Mouse (Mus musculus) hindbrain, embryonic 14.5 days (tissue): ENCODE data around the gene Nol8. TPM values are rescaled to one million over a fixed set of nuclear protein-coding genes. Genes with fewer than 3 reads are reported as not detected.

Source experiments
- ATAC-seq: fragments of 200-750 bp; cut with Nextera tagmentation; 2 replicates; pipeline ENCODE4 v1.8.0; 2017; ENCODE audit warnings: moderate number of reproducible peaks, mild to moderate bottlenecking, moderate TSS enrichment, moderate library complexity; ENCODE audit not compliant: low FRiP score
- DNase-seq: peaks from one replicate; pipeline ENCODE4 v3.0.0-alpha.2; 2015; ENCODE audit warnings: low spot score
- H3K27ac ChIP-seq: fragments of 300-500 bp; sonication (generic); 2 replicates; pipeline ENCODE4 v1.5.1; 2014; ENCODE audit warnings: mild to moderate bottlenecking, moderate library complexity
- H3K27me3 ChIP-seq: fragments of 300-500 bp; sonication (generic); 2 replicates; pipeline ENCODE4 v1.6.1; 2014; ENCODE audit warnings: mild to moderate bottlenecking, low read length, mixed read lengths; ENCODE audit not compliant: control insufficient read depth, insufficient read depth
- H3K36me3 ChIP-seq: fragments of 300-500 bp; sonication (generic); replicated peaks from 2 replicates; pipeline ENCODE4 v1.6.1; 2014; ENCODE audit not compliant: control insufficient read depth, insufficient read depth
- H3K4me1 ChIP-seq: fragments of 300-500 bp; sonication (generic); replicated peaks from 2 replicates; pipeline ENCODE4 v1.6.1; 2014; ENCODE audit warnings: antibody characterized with exemption, low read length, mixed read lengths; ENCODE audit not compliant: control insufficient read depth, insufficient read depth
- H3K4me2 ChIP-seq: fragments of 300-500 bp; sonication (generic); replicated peaks from 2 replicates; pipeline ENCODE4 v1.6.1; 2014; ENCODE audit warnings: mild to moderate bottlenecking, moderate library complexity
- H3K4me3 ChIP-seq: fragments of 300-500 bp; sonication (generic); replicated peaks from 2 replicates; pipeline ENCODE4 v1.5.1; 2014; ENCODE audit warnings: mild to moderate bottlenecking, low read length
- H3K9ac ChIP-seq: fragments of 300-500 bp; sonication (generic); 2 replicates; pipeline ENCODE4 v1.6.1; 2014
- H3K9me3 ChIP-seq: fragments of 300-500 bp; sonication (generic); 2 replicates; pipeline ENCODE4 v1.6.1; 2016; ENCODE audit warnings: low read length; ENCODE audit not compliant: control insufficient read depth
- WGBS: fragments of 180-500 bp; shearing (Covaris S2); extraction: QIAGEN DNeasy Blood & Tissue Kit; methylation state at CpG from one replicate; pipeline ENCODE4 v1.1.7; 2014; 5-methylcytosine and 5-hydroxymethylcytosine counted together
- polyA plus RNA-seq: library from polyadenylated mRNA; unstranded; fragments of >200 nt; fragmentation: Nextera tagmentation; extraction: Ambion mirVana; gene quantifications from 2 replicates; pipeline ENCODE4 v1.2.1, GENCODE M21; 2014

Nol8 gene
- polyA plus RNA-seq, 1 experiment from 2014 or later, result 13.7 TPM

- WGBS, result 96% methylated on average over 2 of the region's 2 CpGs
These were observed 12.9 kb upstream of the Nol8 start for GRCm38 (mm10) chr13:49639965-49640364.

GRCm38 (mm10) chr13:49642650-49643049 lies 10.2 kb upstream of the Nol8 start:
- WGBS, result 84% methylated on average over 6 of the region's 6 CpGs
- H3K36me3 ChIP-seq, result no peaks in the 10 kb centered on the region
- H3K4me2 ChIP-seq, result no peak overlapping the region
- no peak overlapping the region for H3K27ac ChIP-seq
- no peak for ATAC-seq
- H3K9ac ChIP-seq, result no peak overlapping the region
- no peak overlapping the region for H3K4me3 ChIP-seq
- H3K4me1 ChIP-seq, result no peaks in the 10 kb centered on the region
- no peaks in the 10 kb centered on the region for H3K9me3 ChIP-seq
- DNase-seq, result no peak
- no peaks in the 10 kb centered on the region for H3K27me3 ChIP-seq

More at GRCm38 (mm10) chr13:49639965-49640364, 12.9 kb upstream of the Nol8 start:
- no peak for ATAC-seq
- no peak overlapping the region for H3K27ac ChIP-seq
- no peaks in the 10 kb centered on the region for H3K36me3 ChIP-seq
- no peak overlapping the region for H3K4me3 ChIP-seq
- H3K27me3 ChIP-seq, result no peaks in the 10 kb centered on the region
- H3K9me3 ChIP-seq, result no peaks in the 10 kb centered on the region
- H3K4me2 ChIP-seq, result no peak overlapping the region
- no peaks in the 10 kb centered on the region for H3K4me1 ChIP-seq
- H3K9ac ChIP-seq, result no peak overlapping the region
- no peak for DNase-seq

GRCm38 (mm10) chr13:49643669-49644362 lies 9.1 kb upstream of the Nol8 start:
- Histone ChIP-seq H3K4me1 (no peaks in the 10 kb centered on the region), H3K27ac (no peak overlapping the region), H3K36me3 (no peaks in the 10 kb centered on the region), H3K27me3 (no peaks in the 10 kb centered on the region), H3K9me3 (no peaks in the 10 kb centered on the region), H3K9ac (no peak overlapping the region), H3K4me2 (no peak overlapping the region), H3K4me3 (no peak overlapping the region)
- ATAC-seq (no peak), DNase-seq (no peak)

GRCm38 (mm10) chr13:49644731-49645529 lies 7.9 kb upstream of the Nol8 start:
- ATAC-seq (no peak), DNase-seq (peak; percentile 69)

GRCm38 (mm10) chr13:49646019-49646418 lies 6.9 kb upstream of the Nol8 start:
- no peak for DNase-seq
- ATAC-seq, result no peak
- Histone ChIP-seq H3K36me3 (no peaks in the 10 kb centered on the region), H3K4me2 (no peak overlapping the region), H3K4me3 (no peak overlapping the region), H3K9ac (no peak overlapping the region), H3K27ac (no peak overlapping the region), H3K27me3 (no peaks in the 10 kb centered on the region), H3K4me1 (no peaks in the 10 kb centered on the region), H3K9me3 (no peaks in the 10 kb centered on the region)
- WGBS, result 83% methylated on average over 1 of the region's 1 CpGs

More at GRCm38 (mm10) chr13:49644731-49645529, 7.9 kb upstream of the Nol8 start:
- Histone ChIP-seq H3K9ac (no peak overlapping the region), H3K4me1 (no peaks in the 10 kb centered on the region), H3K36me3 (no peaks in the 10 kb centered on the region), H3K4me3 (no peak overlapping the region), H3K27ac (no peak overlapping the region), H3K27me3 (no peaks in the 10 kb centered on the region), H3K9me3 (no peaks in the 10 kb centered on the region), H3K4me2 (no peak overlapping the region)
- 91% methylated on average over 2 of the region's 2 CpGs for WGBS

GRCm38 (mm10) chr13:49651136-49651535 lies 1.7 kb upstream of the Nol8 start:
- Histone ChIP-seq H3K36me3 (peaks cover 11% of the 10 kb centered on the region), H3K4me3 (no peak overlapping the region), H3K9me3 (no peaks in the 10 kb centered on the region), H3K9ac (no peak overlapping the region), H3K4me1 (peaks cover 12% of the 10 kb centered on the region), H3K27ac (no peak overlapping the region), H3K27me3 (no peaks in the 10 kb centered on the region), H3K4me2 (no peak overlapping the region)
- DNase-seq, result no peak
- ATAC-seq, result no peak
- 54% methylated on average over 2 of the region's 2 CpGs for WGBS

- peaks cover 12% of the 10 kb centered on the region for H3K4me1 ChIP-seq
- no peaks in the 10 kb centered on the region for H3K27me3 ChIP-seq
- peak overlapping the region; percentile 43 for H3K4me3 ChIP-seq
- 2% methylated on average over 4 of the region's 4 CpGs for WGBS
- peak overlapping the region; percentile 22; the same call in 1 of the 2 replicates for H3K9ac ChIP-seq
- no peak overlapping the region for H3K27ac ChIP-seq
- DNase-seq (no peak), ATAC-seq (no peak)
- H3K9me3 ChIP-seq, result no peaks in the 10 kb centered on the region
- peaks cover 15% of the 10 kb centered on the region for H3K36me3 ChIP-seq
- H3K4me2 ChIP-seq, result peak overlapping the region; percentile 58
These were observed 1.0 kb upstream of the Nol8 start for GRCm38 (mm10) chr13:49651781-49652351.

GRCm38 (mm10) chr13:49653180-49653541 lies 283 bp downstream of the Nol8 start:
- Histone ChIP-seq H3K36me3 (peaks cover 24% of the 10 kb centered on the region), H3K27me3 (no peaks in the 10 kb centered on the region), H3K4me3 (peak overlapping the region; percentile 61), H3K27ac (no peak overlapping the region), H3K9ac (peak overlapping the region; percentile 48), H3K4me1 (peaks cover 12% of the 10 kb centered on the region), H3K4me2 (peak overlapping the region; percentile 69), H3K9me3 (no peaks in the 10 kb centered on the region)
- under 1% methylated on average over 16 of the region's 16 CpGs for WGBS
- no peak for DNase-seq
- ATAC-seq, result peak; percentile 85

- H3K27ac ChIP-seq, result no peak overlapping the region
- ATAC-seq (no peak), DNase-seq (no peak)
- H3K4me3 ChIP-seq, result no peak overlapping the region
- peaks cover 57% of the 10 kb centered on the region for H3K36me3 ChIP-seq
- H3K9me3 ChIP-seq, result no peaks in the 10 kb centered on the region
- no peak overlapping the region for H3K9ac ChIP-seq
- no peaks in the 10 kb centered on the region for H3K27me3 ChIP-seq
- H3K4me1 ChIP-seq, result peaks cover 7% of the 10 kb centered on the region
- H3K4me2 ChIP-seq, result no peak overlapping the region
- 98% methylated on average over 2 of the region's 2 CpGs for WGBS
These were observed 24.9 kb downstream of the Nol8 start for GRCm38 (mm10) chr13:49677793-49678192.
